8 mouse cellular contexts compared by ENCODE assay signal in genomic region chr7:19130657-19131056, GRCm38 (mm10). TPM values are rescaled to one million over a fixed set of nuclear protein-coding genes. Genes with fewer than 3 reads are reported as not detected.
A peak's percentile ranks its signal among the peaks of the same experiment; 100 is the strongest.
DNase-seq lines count a peak whose midpoint lies in the region; ATAC-seq and TF ChIP-seq lines count a peak whose summit lies in the region.

No protein-coding gene starts in this region.

- H3K9ac ChIP-seq in kidney, postnatal 0 days (ENCODE audit: low read depth, low read length): 0 out of 2 replicates have a peak overlapping the region, but pooled peaks have one; percentile 24
- peak overlapping the region; percentile 66; the same call in 1 of the 2 replicates for H3K9ac ChIP-seq in hindbrain, embryonic 13.5 days
- peak overlapping the region; percentile 67; the same call in 1 of the 2 replicates for H3K9ac ChIP-seq in midbrain, embryonic 13.5 days (replicated peaks)

- ATAC-seq in kidney, postnatal 0 days (replicated peaks; ENCODE audit: low FRiP score, low read depth): no peak
- no peak for ATAC-seq in hindbrain, embryonic 13.5 days (ENCODE audit: low FRiP score)
- ATAC-seq in midbrain, embryonic 13.5 days: peak; percentile 1; the same call in 1 of the 2 replicates

- no peaks in the 10 kb centered on the region for H3K27me3 ChIP-seq in kidney, postnatal 0 days (ENCODE audit: insufficient read depth, low read length)
- no peaks in the 10 kb centered on the region for H3K27me3 ChIP-seq in hindbrain, embryonic 13.5 days
- no peaks in the 10 kb centered on the region for H3K27me3 ChIP-seq in midbrain, embryonic 13.5 days

- peak overlapping the region; percentile 54 for H3K4me2 ChIP-seq in kidney, postnatal 0 days (ENCODE audit: low read length)
- peak overlapping the region; percentile 65 for H3K4me2 ChIP-seq in hindbrain, embryonic 13.5 days
- H3K4me2 ChIP-seq in midbrain, embryonic 13.5 days (replicated peaks): peak overlapping the region; percentile 55

- no peaks in the 10 kb centered on the region for H3K4me1 ChIP-seq in kidney, postnatal 0 days (replicated peaks; ENCODE audit: insufficient read depth, low read length)
- peaks cover 25% of the 10 kb centered on the region for H3K4me1 ChIP-seq in hindbrain, embryonic 13.5 days (replicated peaks)
- peaks cover 19% of the 10 kb centered on the region for H3K4me1 ChIP-seq in midbrain, embryonic 13.5 days (replicated peaks)

- 19% methylated on average over 4 of the region's 4 CpGs for WGBS in kidney, postnatal 0 days
- WGBS in hindbrain, embryonic 13.5 days: 35% methylated on average over 4 of the region's 4 CpGs
- 34% methylated on average over 4 of the region's 4 CpGs for WGBS in midbrain, embryonic 13.5 days

- H3K36me3 ChIP-seq in kidney, postnatal 0 days (ENCODE audit: insufficient read depth, low read length): peaks cover 6% of the 10 kb centered on the region
- peaks cover 24% of the 10 kb centered on the region for H3K36me3 ChIP-seq in hindbrain, embryonic 13.5 days
- H3K36me3 ChIP-seq in midbrain, embryonic 13.5 days: peaks cover 23% of the 10 kb centered on the region

- peak overlapping the region; percentile 57 for H3K27ac ChIP-seq in kidney, postnatal 0 days
- H3K27ac ChIP-seq in hindbrain, embryonic 13.5 days: peak overlapping the region; percentile 92
- H3K27ac ChIP-seq in midbrain, embryonic 13.5 days: peak overlapping the region; percentile 94

- H3K4me3 ChIP-seq in kidney, postnatal 0 days (replicated peaks; ENCODE audit: low read depth, low read length): peak overlapping the region; percentile 26; the same call in 1 of the 2 replicates
- H3K4me3 ChIP-seq in hindbrain, embryonic 13.5 days: peak overlapping the region; percentile 51
- H3K4me3 ChIP-seq in midbrain, embryonic 13.5 days (replicated peaks): peak overlapping the region; percentile 44

- TF ChIP-seq CTCF in kidney, postnatal 0 days (IDR thresholded peaks at IDR 0.05; ENCODE audit: low read depth): peak; percentile 37; the same call in 1 of the 2 replicates

- DNase-seq in kidney, postnatal 0 days (ENCODE audit: low spot score): no peak
- no peak for DNase-seq in kidney, adult 18-20 months
- DNase-seq in brain, adult 2 months (ENCODE audit: low read depth, low spot score): peak; percentile 16
- no peak for DNase-seq in ovary, postnatal 36 days (ENCODE audit: low spot score)
- DNase-seq in urinary bladder, postnatal 36 days (ENCODE audit: low spot score in 2 of 2): no peak
- DNase-seq in layer of hippocampus, postnatal 36 days: no peak

- no peaks in the 10 kb centered on the region for H3K9me3 ChIP-seq in kidney, postnatal 0 days (replicated peaks; ENCODE audit: low read length)
- H3K9me3 ChIP-seq in hindbrain, embryonic 13.5 days: no peaks in the 10 kb centered on the region
- H3K9me3 ChIP-seq in midbrain, embryonic 13.5 days: no peaks in the 10 kb centered on the region

RNA-seq across cellular contexts. Expression of gene Fbxo46, which starts 11.0 kb away (rescaled TPM):
- polyA plus RNA-seq in kidney, postnatal 0 days (2015; fragmentation: Nextera tagmentation; extraction: Ambion mirVana): 12.1 and 13.0 TPM in 2 replicates
- 18.9 and 20.2 TPM in 2 replicates for polyA plus RNA-seq in hindbrain, embryonic 13.5 days (2015; fragmentation: Nextera tagmentation; extraction: Ambion mirVana)
- 19.6 and 20.6 TPM in 2 replicates for polyA plus RNA-seq in midbrain, embryonic 13.5 days (2015; fragmentation: Nextera tagmentation; extraction: Ambion mirVana)
- 10 to 100 TPM; 14.2 to 14.3 TPM for total RNA-seq in layer of hippocampus, postnatal 36 days (2021)

RNA-seq across cellular contexts. Expression of gene Gm4969, which starts 12.5 kb away (rescaled TPM):
- 2.0 TPM in 2 replicates for polyA plus RNA-seq in kidney, postnatal 0 days (2015; fragmentation: Nextera tagmentation; extraction: Ambion mirVana)
- 2.2 and 3.6 TPM in 2 replicates for polyA plus RNA-seq in hindbrain, embryonic 13.5 days (2015; fragmentation: Nextera tagmentation; extraction: Ambion mirVana)
- 1.6 and 1.9 TPM in 2 replicates for polyA plus RNA-seq in midbrain, embryonic 13.5 days (2015; fragmentation: Nextera tagmentation; extraction: Ambion mirVana)
- under 1 TPM; 0.40 to 0.43 TPM for total RNA-seq in layer of hippocampus, postnatal 36 days (2021)

RNA-seq across cellular contexts. Expression of gene Qpctl, which starts 18.4 kb away (rescaled TPM):
- polyA plus RNA-seq in kidney, postnatal 0 days (2015; fragmentation: Nextera tagmentation; extraction: Ambion mirVana): 13.3 and 15.4 TPM in 2 replicates
- polyA plus RNA-seq in hindbrain, embryonic 13.5 days (2015; fragmentation: Nextera tagmentation; extraction: Ambion mirVana): 23.1 and 23.8 TPM in 2 replicates
- polyA plus RNA-seq in midbrain, embryonic 13.5 days (2015; fragmentation: Nextera tagmentation; extraction: Ambion mirVana): 22.5 and 23.9 TPM in 2 replicates
- 10 to 100 TPM; 18.1 to 18.6 TPM for total RNA-seq in layer of hippocampus, postnatal 36 days (2021)

RNA-seq across cellular contexts. Expression of gene Snrpd2, which starts 18.9 kb away (rescaled TPM):
- 119 and 127 TPM in 2 replicates for polyA plus RNA-seq in kidney, postnatal 0 days (2015; fragmentation: Nextera tagmentation; extraction: Ambion mirVana)
- polyA plus RNA-seq in hindbrain, embryonic 13.5 days (2015; fragmentation: Nextera tagmentation; extraction: Ambion mirVana): 123 and 128 TPM in 2 replicates
- polyA plus RNA-seq in midbrain, embryonic 13.5 days (2015; fragmentation: Nextera tagmentation; extraction: Ambion mirVana): 124 and 126 TPM in 2 replicates
- total RNA-seq in layer of hippocampus, postnatal 36 days (2021): 10 to 100 TPM; 79.1 to 79.2 TPM

RNA-seq across cellular contexts. Expression of gene Gipr, which starts 35.3 kb away (rescaled TPM):
- polyA plus RNA-seq in kidney, postnatal 0 days (2015; fragmentation: Nextera tagmentation; extraction: Ambion mirVana): 0.08 and 0.09 TPM in 2 replicates
- 1.6 and 2.3 TPM in 2 replicates for polyA plus RNA-seq in hindbrain, embryonic 13.5 days (2015; fragmentation: Nextera tagmentation; extraction: Ambion mirVana)
- polyA plus RNA-seq in midbrain, embryonic 13.5 days (2015; fragmentation: Nextera tagmentation; extraction: Ambion mirVana): 2.6 and 3.4 TPM in 2 replicates
- 1 to 10 TPM in 1 of 2 experiments, under 1 TPM in 1; 0.62 to 1.9 TPM for total RNA-seq in layer of hippocampus, postnatal 36 days (2021)
